Mouse (Mus musculus) frontal cortex, postnatal 25 days (tissue): ENCODE results near the gene Prima1.

ENCODE experiments used
- DNase-seq, 2 experiments: peaks; one replicate each; pipeline ENCODE4 v3.0.0; 2022; ENCODE audit warnings: low spot score in 2 of 2

Gene Prima1

DNA sequence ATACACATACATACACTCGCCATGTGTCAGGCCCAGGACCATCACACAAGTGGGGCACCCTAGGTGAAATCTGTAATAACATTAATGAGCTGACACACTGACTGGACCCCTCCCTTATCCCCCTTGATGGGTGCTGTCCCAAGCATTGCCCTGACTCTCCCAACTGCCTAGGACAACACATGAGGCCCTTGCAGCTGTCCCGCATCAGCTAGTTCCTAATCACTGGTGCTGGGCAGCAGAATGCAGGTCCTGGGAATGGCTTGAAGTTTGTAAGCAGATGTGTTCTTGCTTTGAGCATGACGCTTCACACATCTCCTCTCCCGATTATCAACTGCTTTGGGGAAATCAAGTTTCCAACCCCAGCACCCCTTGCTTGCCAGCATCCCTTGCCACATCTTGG, 15.8 kb downstream of the Prima1 start:
- no peak for DNase-seq

DNA sequence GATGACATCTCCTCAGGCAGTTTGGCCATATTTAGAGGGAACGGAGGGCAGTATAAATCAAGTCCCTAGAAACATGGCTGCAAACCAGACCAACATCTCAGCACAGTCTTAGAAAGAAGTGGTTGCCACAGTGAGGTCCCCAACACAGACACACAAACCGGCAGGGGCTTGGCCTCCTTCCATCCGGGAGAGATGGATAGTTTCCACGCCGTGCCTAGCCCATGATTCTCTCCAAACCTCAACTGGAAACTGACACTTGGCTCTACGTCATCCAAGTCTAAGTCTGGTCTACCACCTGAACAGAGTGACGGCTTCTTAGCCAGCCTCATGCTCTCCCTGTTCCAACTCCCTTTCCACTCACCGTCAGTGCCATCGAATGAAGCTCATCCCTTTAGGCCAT, 18.3 kb downstream of the Prima1 start:
- no peak for DNase-seq

DNA sequence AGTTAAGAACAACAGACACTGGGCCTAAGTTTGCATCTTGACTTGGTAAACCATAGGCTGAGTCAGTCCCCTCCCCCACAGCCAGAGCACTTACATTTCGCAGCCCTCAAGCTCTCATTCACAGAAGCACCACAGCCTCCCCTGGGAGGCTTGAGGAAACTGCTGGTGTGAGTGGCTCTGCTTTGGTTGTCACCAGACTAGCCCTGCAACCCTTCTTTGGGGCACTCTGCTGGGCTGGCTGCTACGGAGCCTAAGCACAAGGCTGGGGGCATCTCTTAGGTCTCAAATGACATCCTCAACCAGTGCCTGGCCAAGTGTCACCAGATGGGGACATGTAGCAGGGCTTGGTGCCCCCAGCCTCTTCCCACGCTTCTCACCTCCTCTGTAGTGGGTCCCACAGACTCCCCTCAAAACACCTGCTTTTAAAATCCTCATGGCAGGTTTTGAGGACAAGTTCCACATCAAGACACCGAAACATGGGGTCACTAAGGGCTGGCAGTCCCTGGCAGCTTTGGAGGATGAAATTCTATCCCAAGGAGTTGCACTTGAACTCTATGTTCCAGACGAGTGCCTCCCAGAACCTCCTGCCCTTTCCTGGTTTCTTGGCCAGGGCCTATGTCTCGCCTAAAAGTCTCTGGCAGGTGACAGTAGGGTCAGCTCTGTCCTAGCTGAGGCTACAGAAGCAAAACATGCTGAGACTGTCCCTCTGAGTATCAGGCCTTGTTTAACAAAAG, 25.9 kb downstream of the Prima1 start:
- DNase-seq, result no peak

DNA sequence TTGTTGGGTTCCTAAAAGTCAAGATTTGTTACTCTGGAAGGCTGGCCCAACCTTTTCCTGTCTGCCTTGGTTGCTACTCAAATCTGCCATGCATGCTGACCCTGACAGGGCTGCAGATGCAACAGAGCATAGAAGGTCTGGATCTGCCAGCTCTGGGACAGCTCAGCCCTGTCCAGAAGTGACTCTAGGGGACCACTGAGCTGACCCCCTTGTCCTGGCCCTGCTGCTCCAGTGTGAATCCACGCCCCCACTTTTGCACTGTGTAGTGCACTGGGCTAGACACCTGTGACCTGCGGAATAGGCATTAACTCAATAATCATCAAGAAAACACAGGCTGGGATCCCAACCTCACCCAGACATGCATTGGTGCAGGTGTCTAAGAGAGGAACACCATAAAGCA, 27.2 kb downstream of the Prima1 start:
- DNase-seq, result no peak

DNA sequence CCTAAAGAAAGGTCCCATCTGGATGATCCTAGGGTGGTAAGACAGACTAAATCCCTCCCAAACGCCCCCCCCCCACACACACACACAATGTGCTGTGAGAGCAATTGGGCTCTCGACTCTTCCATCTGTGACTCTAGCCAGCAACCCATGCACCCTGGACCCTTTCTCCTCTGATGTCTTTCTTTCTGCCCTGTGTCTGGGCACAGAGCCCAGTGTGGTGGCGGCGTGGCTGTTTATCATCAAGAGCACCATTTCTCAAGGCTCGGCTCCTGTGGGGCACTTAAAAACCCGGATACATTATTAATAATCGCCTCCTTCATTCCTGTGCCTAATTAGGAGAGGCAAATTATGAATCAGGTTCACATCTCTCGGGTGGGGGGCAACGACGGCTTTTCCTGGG, 27.7 kb downstream of the Prima1 start:
- no peak for DNase-seq

DNA sequence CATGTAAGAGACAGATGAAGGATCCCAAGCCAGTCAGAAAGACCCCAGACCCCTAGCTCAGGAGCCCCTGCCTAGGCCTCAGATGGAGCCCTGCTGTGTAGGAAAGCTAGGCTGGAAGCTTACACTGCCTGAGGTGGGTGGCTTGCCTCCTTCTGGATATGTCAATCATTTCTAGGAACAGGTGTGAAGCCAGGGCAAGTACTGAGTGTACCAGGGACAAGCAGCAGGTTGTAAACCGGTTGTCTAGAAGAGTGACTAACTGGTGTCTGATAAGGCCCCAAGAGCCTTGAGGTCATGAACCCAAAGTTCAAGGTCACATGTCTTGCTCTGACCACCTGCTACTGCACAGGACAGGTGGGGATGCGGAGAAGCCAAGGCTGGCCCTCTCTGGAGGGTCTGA, 28.4 kb downstream of the Prima1 start:
- no peak for DNase-seq

DNA sequence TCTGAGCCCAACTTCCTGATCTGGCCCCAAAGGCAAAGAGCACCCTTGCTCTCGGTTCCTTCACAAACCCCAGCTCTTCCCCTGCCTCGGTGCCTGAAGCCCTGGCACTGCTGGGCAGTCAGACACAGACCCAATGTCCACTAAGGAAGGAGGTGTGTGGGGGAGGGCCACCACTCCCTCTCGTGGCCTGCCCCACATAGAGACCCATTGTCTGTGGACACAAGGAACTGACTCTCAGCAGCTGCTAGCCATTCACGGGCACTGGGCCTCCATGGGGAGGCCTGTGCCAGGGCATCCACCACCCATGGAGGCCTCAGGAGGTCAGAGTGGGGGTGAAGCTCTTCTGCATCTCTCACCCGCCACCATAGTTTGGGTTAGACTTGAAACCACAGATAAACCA, 30.9 kb downstream of the Prima1 start:
- no peak for DNase-seq

DNA sequence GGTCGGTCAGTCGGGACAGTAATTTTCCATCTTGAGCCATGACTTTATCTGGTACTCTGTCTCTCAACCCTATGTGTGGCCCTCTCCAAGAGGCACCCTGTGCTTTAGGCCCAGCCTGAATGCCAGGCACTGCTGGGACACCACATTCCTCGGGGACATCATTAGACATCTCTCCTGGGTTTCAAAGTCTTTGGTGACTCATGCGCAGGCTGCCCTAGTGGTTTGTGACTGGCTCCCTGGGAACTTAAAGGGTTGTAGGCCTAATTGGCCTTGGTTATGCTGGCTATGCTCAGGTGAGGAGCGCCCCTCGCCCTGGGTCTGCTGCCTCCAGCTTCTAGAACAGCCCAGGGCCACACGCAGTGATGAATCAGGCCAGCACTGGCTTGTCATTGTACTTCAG, 32.4 kb downstream of the Prima1 start:
- DNase-seq, result no peak

DNA sequence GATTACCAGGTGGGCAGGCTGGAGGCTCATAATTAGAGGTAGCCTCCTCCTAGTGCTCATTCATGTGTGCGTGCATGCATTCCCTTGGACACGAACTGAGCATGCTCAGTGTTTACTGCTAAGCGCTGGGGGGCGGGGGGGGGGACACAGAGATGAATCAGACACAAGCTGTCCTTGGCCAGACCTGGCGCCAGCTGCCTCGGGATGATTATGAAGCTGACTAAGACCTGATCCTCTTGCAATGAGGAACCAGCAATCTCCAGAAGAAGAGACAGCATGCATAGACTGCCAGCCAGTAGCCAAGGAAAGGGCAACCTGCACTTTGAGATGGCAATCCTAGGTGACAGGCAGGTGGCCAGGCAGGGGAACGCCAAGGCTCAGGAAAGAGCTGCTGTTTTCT, 36.4 kb downstream of the Prima1 start:
- DNase-seq, result no peak

DNA sequence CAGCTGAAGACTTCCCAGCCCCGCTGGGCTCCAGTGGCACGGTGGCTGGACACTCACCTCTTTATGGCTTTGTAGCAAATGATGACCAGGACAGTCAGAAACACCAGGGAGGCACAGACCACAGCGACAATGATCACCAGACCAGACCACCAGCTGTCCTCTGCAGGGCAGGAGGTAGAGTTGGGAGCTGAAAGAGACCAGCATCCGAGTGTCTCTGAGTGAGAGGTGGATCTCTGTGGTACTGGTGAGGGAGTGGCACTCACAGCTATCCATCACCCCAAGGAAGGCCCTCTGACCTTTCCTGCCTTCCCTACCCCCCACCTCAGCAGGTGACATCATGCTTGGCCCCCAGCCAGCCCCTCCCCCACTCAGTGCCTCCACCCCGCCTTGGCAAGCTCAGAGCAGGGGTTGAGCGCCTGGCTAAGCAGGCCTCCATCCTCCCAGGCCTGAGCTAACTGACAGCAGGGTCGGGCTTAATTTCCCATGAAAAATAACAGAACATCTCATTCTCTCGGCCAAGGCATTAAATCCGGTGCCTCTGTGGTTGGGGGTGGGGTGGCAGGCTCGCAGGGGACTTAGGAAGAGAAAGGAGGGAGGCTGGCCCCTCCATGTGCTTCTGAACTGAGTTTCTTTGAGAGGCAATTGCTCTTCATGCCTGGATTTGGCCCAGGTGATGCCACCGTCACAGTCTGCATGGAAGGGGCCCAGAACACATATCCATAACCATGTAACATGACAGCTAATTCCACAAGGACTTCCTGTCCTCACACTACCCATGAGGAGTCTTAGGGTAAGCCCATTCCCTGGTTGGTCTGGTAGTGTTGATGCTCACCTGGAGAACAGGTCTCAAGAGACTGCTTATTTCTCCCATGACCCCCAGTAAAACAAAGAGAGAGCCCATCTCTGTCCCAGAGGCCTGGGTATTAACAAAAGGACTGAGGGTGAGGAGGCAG, 39.1 kb downstream of the Prima1 start:
- no peak for DNase-seq

DNA sequence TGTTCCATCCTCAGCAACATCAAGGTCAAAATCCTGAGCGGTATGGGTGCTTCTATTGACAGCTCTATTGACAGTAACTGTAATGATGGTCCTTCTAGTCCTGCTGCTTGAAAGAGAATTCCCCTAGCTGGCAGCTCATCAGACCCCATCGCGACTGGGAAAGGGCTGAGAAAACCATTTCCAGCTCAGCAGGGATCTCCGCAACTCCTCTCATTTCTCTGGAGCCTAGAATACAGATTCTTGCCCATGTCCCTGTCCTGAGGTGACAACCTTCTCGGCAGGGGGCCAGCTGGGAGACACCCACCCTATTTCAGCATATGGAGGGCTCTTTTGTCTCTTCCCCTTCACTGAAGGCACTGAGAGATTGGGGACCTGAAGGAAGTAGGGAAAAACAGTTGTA, 49.0 kb downstream of the Prima1 start:
- no peak for DNase-seq

DNA sequence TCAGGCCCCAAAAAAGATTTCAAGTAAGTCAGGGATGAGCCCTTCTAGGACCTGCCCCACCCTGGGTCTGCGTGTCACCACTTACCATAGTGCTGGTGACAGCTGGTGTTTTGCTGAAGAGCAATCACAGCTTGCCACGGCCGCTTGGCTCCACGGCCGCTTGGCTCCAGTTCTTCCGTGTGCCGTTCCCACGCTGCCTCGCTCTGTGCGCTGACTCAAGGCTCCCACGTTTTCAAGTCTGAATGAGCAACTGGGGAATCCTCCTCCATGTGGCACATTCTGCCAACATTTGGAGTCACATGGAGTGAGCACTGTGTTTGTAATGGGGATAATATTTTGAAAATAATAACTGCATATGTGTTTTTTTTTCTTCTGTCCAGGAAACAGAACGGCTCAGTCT, 52.2 kb downstream of the Prima1 start:
- peak; percentile 26 to 56 for DNase-seq

DNA sequence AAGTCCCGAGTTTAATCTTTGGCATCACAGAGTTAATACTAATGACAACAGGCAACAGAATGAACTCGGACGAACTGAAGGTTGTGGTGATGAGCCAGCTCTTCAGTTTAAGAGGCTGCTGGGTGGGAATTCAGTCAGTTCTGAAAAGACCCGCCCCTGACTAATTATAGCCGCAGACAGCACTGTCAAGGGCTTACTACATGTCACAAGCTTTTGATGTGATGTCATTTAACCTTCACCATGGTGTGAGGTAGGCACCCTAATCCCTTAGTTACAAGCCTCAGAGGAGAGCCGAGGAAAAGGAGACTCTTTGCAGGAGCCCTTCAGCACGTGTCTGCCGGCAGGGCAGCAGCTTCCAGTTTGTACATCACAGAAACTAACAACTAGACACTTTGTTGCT, 53.7 kb downstream of the Prima1 start:
- no peak for DNase-seq

DNA sequence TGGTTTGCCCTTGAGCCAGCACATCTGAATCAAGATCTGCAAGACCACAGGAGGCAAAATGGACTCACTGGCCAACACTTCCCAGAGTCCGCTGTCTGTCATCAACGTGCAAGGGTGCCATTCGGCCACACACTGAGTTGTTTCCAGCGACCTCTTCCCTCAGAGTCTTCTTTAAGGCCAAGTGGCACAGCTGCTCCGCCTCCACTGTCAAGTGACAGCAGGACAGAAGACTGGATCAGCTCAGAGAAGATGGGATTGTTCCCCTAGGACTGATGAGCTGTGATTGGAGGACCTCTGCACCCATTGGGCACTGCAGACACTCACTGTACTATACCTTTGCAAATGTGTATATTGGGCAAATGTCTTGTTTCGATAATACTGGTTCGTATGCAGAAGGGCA, 54.9 kb downstream of the Prima1 start:
- no peak for DNase-seq

DNA sequence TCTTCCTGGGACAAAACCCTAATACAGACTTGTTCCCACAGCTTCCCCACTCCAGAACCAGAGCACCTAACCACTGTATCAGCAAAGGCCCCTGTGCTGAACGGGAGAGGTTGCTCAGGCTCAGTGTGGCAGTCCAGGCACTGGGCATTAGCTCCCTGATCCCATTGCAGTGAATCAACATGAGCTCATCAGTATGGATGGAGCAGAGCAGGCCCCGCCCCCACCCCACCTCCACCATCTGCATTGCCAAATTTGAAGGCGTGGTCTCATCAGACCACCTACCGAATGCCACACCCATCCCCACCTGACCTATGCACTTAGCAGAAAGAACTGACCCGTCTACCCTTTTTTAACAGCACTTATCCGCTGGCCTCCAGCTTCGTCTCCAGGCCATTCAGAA, 58.9 kb downstream of the Prima1 start:
- no peak for DNase-seq

DNA sequence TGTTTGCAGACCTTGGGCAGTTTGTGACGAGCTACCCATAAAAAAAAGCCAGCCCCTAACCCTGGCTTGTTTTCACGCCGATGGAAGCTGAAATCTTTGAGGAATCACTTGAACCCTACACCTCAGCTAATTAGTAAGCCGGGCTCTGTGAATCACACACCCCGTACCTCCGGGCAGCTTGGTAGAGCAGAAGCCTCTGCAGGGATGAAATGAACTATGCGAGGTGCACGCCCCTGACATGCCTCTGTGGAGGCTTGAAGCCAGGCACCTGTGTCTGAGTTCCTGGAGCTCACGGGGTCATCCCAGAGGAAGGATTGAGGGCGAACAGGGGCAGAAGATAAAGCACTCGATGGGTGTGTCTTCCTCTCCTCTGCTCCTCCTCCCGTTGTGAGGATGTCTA, 73.1 kb downstream of the Prima1 start:
- DNase-seq, result no peak

DNA sequence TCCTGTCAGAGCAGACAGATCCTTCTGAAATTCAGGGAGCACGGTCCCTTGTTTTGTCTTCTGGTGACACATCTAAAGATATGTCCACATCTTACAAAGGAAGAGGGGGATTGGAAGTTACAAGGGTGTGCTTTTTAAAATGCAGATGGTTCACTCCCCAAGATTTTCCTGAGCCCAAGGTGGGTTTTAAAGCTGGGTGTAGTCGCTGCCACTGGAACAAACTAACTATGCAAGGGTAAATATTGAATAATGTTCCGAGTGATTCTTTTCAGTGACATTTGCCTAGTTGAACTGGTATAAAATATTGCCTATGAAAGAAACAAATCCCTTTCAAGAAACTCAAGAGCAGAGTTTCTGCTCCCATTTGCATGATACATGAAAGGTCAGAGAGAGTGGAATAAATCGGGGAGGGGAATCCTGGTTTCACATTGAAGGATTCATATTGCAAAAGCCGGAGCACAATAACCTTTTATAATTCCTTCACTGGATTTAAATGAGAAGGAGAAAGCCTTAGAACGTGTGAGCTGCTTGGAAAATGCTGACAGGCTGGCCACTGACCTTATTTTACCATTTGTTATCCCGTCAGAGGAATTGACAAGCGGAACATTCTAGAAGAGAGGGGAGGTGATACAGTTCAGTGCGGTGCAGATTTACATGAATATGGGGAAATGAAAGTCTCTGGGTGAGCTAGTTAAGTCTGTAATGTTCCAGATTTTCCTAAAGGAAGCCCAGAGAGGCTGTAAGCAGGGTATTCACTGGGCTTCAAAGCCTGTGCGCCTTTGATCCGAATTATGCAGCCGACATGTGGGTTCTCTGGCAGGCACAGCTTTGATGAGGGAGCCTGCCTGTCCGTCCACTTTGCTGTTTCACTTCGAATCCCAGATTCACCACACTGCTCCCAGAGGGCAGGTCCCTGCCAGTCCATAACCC, 77.6 kb downstream of the Prima1 start:
- no peak for DNase-seq

DNA sequence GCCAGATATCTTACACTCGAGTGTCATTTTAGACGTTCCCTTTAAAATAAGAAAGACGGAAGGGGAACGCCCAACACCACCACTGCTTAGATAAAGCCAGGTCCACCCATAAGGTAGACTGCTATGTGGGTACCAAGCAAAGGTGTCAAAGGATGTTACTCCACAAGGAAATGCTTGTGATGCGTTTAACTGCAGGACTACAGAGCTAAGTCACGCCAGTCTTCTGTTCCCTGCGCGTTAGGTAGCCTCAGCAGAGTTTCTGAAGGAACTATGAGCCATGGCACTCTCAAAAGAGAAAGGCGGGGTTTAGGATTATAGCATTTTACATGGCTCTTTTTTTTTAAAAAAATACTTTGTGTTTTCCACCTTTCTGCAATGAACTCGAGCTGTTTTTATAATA, 78.4 kb downstream of the Prima1 start:
- DNase-seq, result no peak

DNA sequence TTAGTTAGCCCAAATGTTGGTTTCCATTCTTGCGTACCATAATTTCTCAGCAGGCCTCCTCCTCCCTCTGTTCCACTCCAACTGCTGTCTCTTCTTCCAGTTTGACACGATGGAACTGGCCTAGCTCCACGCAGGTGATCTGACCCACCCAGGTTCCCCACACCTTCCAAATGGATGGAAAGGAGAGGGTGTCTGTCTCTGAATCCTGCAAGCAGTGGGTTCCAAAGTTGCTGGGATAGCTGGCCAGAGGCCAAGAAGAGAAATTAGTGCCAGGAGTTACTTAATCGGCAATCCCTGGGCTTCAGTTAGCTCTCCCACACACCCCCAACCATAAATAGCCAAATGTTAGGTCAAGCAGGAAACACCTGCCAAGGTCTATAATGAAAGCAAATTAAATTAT, 81.2 kb downstream of the Prima1 start:
- DNase-seq, result no peak

DNA sequence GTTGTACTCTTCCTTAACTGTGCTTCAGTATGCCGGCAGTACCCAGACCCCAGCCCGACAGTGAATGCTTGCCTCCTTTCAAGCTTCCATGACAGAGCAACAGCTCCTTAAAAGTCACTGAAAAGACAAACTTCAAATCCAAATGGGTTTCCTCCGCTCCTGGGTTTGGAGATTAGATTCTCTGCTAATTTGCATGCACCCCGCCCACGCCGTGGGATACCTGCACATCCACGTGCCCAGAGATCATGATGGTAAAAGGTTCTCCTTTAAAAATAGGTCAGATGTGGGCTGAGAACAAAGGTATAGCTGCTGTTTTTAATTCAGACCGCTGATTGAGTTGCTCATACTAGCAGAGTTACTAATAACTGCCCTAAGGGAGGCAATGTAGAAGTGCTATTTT, 82.9 kb downstream of the Prima1 start:
- no peak for DNase-seq

DNA sequence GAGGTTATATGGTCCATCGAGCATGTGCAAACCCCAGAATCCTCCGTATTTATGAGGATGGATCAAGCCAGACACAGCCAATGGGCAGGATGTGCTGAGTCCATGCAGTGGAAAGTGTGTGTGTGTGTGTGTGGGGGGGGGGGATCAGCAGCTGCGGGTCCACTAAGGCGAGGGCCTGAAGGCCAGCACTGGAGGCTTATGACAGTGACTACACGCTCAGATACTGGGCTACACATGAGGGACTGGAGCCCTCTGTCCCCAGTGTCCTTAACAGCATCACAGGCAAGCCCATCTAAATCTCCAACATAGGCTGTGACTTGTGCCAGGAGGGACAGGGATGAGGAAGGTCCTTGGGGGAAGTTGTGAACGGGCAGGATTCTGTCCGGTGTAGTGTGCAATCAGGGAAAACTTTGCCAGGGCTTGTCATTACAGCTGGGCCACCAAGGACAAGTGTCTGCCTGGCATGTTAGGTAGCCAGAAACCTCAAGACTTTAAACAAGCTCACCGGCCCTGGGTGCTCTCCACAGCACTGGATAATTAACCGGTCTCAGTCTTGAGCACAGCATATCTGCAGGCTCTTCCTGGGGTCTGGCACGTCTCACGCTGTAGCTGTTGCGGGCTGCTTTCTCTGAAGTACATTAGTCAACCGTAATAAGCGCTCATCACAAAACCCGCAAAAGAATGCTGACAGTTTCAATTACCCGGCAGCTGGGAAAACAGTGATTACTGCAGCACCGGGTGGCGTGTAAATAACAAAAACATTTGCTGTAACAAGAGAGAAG, 84.6 kb downstream of the Prima1 start:
- no peak for DNase-seq
